Mouse (Mus musculus) testis, adult 2 months (tissue): ENCODE measurements around the gene Coro2b. TPM values are rescaled to one million over a fixed set of nuclear protein-coding genes. Genes with fewer than 3 reads are reported as not detected.

Experiments
- H3K27ac ChIP-seq: fragments of 200-500 bp; 2 replicates; pipeline ENCODE4 v1.5.1; 2012; ENCODE audit warnings: low read depth, low read length; ENCODE audit not compliant: control insufficient read depth, insufficient read depth
- H3K27me3 ChIP-seq: fragments of 200-500 bp; 2 replicates; pipeline ENCODE4 v1.6.1; 2012; ENCODE audit warnings: mild to moderate bottlenecking, low read length, moderate library complexity; ENCODE audit not compliant: control insufficient read depth, insufficient read depth
- H3K36me3 ChIP-seq: fragments of 200-500 bp; 2 replicates; pipeline ENCODE4 v1.6.1; 2012; ENCODE audit warnings: mild to moderate bottlenecking, low read length; ENCODE audit not compliant: control insufficient read depth, insufficient read depth
- H3K4me1 ChIP-seq: fragments of 200-500 bp; 2 replicates; pipeline ENCODE4 v1.6.1; 2012; ENCODE audit warnings: low read length; ENCODE audit not compliant: control insufficient read depth, insufficient read depth
- H3K4me3 ChIP-seq: fragments of 200-500 bp; 2 replicates; pipeline ENCODE4 v1.5.1; 2012; ENCODE audit warnings: low read depth, mild to moderate bottlenecking, low read length, moderate library complexity, mixed read lengths; ENCODE audit not compliant: control insufficient read depth
- CTCF ChIP-seq: fragments of 200-500 bp; IDR thresholded peaks from 2 replicates; pipeline ENCODE4 v1.5.1; 2012; ENCODE audit warnings: low read depth, mild to moderate bottlenecking, inconsistent platforms, low read length, moderate library complexity; ENCODE audit not compliant: control insufficient read depth, insufficient read depth, insufficient replicate concordance
- POLR2A ChIP-seq: fragments of 200-500 bp; IDR thresholded peaks from 2 replicates; pipeline ENCODE4 v1.6.1; 2012; ENCODE audit warnings: low read depth, mild to moderate bottlenecking, inconsistent platforms, low read length, moderate library complexity; ENCODE audit not compliant: control insufficient read depth
- polyA plus RNA-seq: library from polyadenylated mRNA; depleted of rRNA; stranded (reverse); fragments of >200 nt; gene quantifications from 2 replicates; pipeline ENCODE4 v1.2.3, GENCODE M21; 2012

Gene Coro2b
- polyA plus RNA-seq, 1 experiment = 2.9 TPM

GRCm38 (mm10) chr9:62406423-62407013, 130.3 kb downstream of the Coro2b start:
- H3K36me3 ChIP-seq = no peaks in the 10 kb centered on the region
- H3K27me3 ChIP-seq = no peaks in the 10 kb centered on the region
- no peak overlapping the region for H3K4me3 ChIP-seq
- H3K4me1 ChIP-seq = no peaks in the 10 kb centered on the region
- no peak overlapping the region for H3K27ac ChIP-seq
- no peak for TF ChIP-seq POLR2A
- TF ChIP-seq CTCF = no peak

GRCm38 (mm10) chr9:62401589-62401988, 135.3 kb downstream of the Coro2b start:
- Histone ChIP-seq H3K27me3 (no peaks in the 10 kb centered on the region), H3K36me3 (no peaks in the 10 kb centered on the region), H3K4me1 (no peaks in the 10 kb centered on the region), H3K27ac (no peak overlapping the region), H3K4me3 (no peak overlapping the region)
- no peak for TF ChIP-seq POLR2A
- no peak for TF ChIP-seq CTCF

- TF ChIP-seq CTCF (no peak), POLR2A (no peak)
- H3K27me3 ChIP-seq = no peaks in the 10 kb centered on the region
- H3K36me3 ChIP-seq = no peaks in the 10 kb centered on the region
- no peak overlapping the region for H3K27ac ChIP-seq
- no peaks in the 10 kb centered on the region for H3K4me1 ChIP-seq
- H3K4me3 ChIP-seq = no peak overlapping the region
These were observed 136.2 kb downstream of the Coro2b start for GRCm38 (mm10) chr9:62400531-62401170.

- H3K4me1 ChIP-seq = no peaks in the 10 kb centered on the region
- H3K27me3 ChIP-seq = no peaks in the 10 kb centered on the region
- no peak overlapping the region for H3K4me3 ChIP-seq
- H3K36me3 ChIP-seq = no peaks in the 10 kb centered on the region
- H3K27ac ChIP-seq = no peak overlapping the region
- no peak for TF ChIP-seq POLR2A
- no peak for TF ChIP-seq CTCF
These were observed 142.7 kb downstream of the Coro2b start for GRCm38 (mm10) chr9:62394163-62394562.

DNA sequence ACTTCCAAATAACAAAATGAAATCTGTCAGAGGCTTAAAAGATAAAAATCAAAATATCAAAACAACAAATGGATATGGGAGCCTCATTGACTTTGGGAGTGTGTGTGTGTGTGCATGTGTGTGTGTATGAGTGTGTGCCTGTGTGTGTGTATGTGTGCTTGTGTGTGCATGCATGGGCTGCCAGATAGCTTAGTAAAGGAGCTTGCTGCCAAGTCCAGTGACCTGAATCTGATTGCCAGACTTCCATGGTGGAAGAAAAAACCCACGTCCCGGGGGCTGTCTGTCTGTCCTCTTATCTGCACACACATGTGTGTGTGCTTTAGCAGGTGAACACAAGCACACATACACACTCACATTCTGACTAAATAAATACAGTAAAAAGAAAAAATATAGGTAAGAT, 143.3 kb downstream of the Coro2b start:
- Histone ChIP-seq H3K27ac (no peak overlapping the region), H3K4me3 (no peak overlapping the region), H3K27me3 (no peaks in the 10 kb centered on the region), H3K36me3 (no peaks in the 10 kb centered on the region), H3K4me1 (no peaks in the 10 kb centered on the region)
- TF ChIP-seq CTCF (no peak), POLR2A (no peak)

DNA sequence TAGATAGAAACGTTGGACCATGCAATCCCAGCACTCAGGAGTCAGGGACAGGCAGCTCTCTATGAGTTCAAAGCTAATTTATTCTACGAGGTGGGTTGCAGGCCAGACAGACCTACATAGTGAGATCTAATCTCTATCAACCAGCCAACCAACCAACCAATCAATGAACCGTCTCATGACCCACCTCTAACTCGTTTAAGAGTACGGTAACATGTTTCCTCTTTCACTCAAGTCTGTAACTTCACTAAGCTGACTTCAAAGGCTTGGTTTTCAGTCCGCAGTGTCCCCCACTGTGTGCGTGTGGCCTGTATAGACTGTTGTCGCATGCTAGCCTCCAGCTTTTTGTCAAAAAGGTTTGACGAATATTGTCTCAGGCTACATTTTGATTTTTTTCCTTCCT, 147.1 kb downstream of the Coro2b start:
- Histone ChIP-seq H3K4me1 (no peaks in the 10 kb centered on the region), H3K27ac (no peak overlapping the region), H3K27me3 (no peaks in the 10 kb centered on the region), H3K36me3 (no peaks in the 10 kb centered on the region), H3K4me3 (no peak overlapping the region)
- no peak for TF ChIP-seq CTCF
- no peak for TF ChIP-seq POLR2A

GRCm38 (mm10) chr9:62385727-62386518, 150.9 kb downstream of the Coro2b start:
- no peak for TF ChIP-seq POLR2A
- no peak for TF ChIP-seq CTCF
- no peaks in the 10 kb centered on the region for H3K27me3 ChIP-seq
- H3K4me3 ChIP-seq = no peak overlapping the region
- no peaks in the 10 kb centered on the region for H3K4me1 ChIP-seq
- no peak overlapping the region for H3K27ac ChIP-seq
- H3K36me3 ChIP-seq = no peaks in the 10 kb centered on the region
